Mouse (Mus musculus): ENCODE data around the gene Apbb2.

The Apbb2 gene

DNA sequence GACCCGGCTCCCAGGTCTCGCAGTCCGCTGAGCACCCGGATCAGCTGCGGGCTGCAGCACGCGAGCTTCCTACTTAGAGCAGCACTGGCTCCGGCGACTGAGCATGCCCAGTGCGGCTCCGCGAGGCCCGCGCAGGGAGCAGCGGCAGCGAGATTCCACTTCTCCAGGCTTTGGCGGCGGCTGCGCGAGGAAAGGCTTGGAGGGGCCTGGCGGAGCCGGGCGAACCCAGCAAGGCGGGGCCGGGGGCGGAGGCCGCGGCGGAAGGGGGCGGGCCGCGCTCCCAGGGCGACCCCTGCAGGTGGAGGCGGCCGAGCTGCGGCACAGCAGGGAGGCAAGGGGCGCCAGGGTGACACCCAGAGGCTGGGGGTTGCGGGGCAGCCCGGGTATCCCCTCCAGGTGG, at the start of gene Apbb2:
TSS of gene Apbb2 (minus strand) at position 188 of the 400 bp plus-strand sequence.
- DNase-seq (ENCODE audit: low spot score): peak; percentile 95

- peak; percentile 85 for DNase-seq (ENCODE audit: low spot score)
Observed at GRCm38 (mm10) chr5:66654220-66654619, 35.6 kb upstream of the Apbb2 start.

DNA sequence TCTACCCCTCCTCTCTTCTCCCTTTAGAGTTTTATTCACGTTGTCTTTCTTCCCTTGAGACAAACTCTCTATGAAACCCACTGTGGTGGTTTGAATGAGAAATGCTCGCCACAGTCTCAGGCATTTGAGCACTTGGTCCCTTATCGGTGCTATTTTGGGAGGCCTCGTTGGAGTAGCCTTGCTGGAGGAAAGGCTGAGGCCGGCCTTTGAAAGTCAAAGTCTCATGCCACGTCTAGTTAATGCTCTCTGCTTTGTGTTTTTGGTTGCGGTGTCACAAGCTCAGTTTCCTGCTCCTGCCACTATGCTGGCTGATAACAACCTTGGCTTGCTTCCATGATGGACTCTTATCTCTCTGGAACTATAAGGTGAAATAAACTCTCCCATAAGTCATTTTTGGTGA, 28.9 kb upstream of the Apbb2 start:
- no peak for DNase-seq (ENCODE audit: low spot score)

DNA sequence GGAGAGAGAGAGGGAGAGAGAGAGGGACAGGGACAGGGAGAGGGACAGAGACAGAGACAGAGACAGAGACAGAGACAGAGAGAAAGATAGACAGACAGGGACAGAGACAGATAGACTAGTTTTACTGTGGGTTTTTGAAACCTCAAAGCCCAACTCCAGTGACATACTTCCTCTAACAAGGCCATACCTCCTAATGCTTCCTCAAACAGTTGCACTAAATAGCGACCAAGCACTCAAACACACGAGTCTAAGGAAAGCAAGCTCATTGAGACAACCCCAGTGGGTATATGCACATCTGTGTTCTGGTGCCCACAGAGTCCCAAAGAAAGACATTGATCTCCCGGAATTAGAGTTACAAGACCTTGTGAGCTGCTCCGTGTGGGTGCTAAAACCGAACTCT, 24.7 kb upstream of the Apbb2 start:
- no peak for DNase-seq (ENCODE audit: low spot score)

GRCm38 (mm10) chr5:66642156-66642555, 23.6 kb upstream of the Apbb2 start:
- peak; percentile 15 for DNase-seq (ENCODE audit: low spot score)

DNA sequence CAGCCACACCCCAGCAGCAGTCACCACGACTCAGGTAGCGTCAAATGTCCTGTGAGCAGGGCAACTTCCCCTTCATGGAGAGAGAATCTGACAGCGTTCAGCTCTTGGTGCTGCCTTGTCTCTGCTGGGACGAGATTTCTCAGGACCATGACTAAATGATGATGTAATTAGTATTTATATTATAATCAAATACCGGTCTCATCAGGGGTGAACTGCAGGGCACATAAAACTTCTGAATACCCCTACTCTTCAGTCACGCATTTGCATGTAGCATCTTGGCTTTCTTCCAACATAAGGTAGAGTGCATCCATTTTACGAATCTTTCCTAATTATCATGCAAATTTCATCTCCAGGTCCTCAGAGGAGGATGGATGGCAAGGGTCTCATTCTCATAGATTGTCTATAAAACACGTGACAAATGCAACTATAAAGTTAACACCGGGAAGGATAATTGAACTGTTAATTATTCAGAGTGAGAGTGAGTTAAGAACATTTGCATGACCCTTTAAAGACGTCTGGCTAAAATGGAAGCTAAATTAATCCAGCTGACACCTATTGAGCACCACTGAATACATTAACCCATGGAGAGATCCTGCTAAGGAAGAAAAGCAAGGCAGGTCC, 17.0 kb upstream of the Apbb2 start:
- no peak for DNase-seq (ENCODE audit: low spot score)

- DNase-seq (ENCODE audit: low spot score): peak; percentile 17
Observed at GRCm38 (mm10) chr5:66627805-66628204, 9.2 kb upstream of the Apbb2 start.

GRCm38 (mm10) chr5:66620191-66620625, 1.6 kb upstream of the Apbb2 start:
- DNase-seq (ENCODE audit: low spot score): peak; percentile 92

GRCm38 (mm10) chr5:66619675-66620074, 1.1 kb upstream of the Apbb2 start:
- peak; percentile 20 for DNase-seq (ENCODE audit: low spot score)

DNA sequence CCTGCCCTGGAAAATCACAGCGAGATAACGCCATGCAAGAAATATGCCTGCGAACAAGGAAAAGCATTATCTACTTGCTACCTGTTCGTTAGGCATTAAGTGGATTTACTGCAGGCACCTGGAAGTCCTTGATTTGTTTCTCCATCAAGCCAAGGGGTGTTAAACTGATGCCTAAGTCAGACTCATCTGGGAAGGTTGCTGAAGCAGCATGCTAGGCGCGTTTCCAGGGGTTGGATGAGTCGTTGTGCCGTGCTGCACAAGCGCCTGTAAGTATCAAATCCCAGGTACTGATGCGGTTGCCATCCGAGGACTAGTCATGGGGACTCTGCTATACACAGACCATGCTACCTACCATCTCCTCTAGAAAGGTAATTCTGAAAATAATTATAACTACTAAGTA, 611 bp upstream of the Apbb2 start:
- no peak for DNase-seq (ENCODE audit: low spot score)

- DNase-seq (ENCODE audit: low spot score): no peak
Observed at GRCm38 (mm10) chr5:66617921-66618460, 593 bp downstream of the Apbb2 start.

GRCm38 (mm10) chr5:66614940-66615339, 3.6 kb downstream of the Apbb2 start:
- no peak for DNase-seq (ENCODE audit: low spot score)

GRCm38 (mm10) chr5:66613725-66614124, 4.9 kb downstream of the Apbb2 start:
- DNase-seq (ENCODE audit: low spot score): no peak

DNA sequence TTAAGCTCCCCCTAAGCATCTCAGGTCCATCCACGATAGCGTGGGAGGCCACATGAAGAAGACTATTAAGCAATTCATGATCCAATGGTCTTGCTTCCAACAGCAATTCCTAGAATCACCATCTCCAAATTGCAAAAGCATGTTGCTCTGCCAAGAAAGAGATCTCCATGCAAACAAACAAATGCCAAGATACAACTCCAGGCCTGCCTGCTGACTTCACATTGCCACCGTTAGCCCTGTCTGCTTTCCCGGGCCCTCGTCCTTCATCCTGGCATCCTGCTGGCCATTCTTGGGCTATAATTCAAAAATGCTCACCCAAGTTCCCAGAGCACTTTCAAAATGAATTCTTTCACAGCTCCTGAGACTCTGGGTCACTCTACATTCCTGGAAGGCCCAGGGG, 5.6 kb downstream of the Apbb2 start:
- no peak for DNase-seq (ENCODE audit: low spot score)

DNA sequence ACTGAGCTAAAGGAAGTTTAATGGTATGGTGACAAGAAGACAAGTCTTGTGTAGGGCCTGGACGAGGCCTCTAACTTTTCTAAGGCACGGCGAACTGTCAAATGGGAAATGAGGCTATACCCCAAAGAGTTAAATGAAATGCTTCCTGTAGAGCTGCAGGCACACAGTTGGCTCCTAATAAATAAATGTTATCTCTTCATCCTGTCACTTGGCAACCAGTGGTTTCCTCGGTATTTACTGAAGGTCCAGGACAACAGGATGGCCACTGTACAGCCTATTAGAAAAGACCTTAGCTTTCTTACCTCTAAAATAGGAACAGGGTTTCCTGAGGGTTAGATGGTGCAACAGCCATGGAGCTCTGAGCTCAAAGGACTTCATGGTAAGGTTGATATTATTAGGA, 6.7 kb downstream of the Apbb2 start:
- DNase-seq (ENCODE audit: low spot score): peak; percentile 47

DNA sequence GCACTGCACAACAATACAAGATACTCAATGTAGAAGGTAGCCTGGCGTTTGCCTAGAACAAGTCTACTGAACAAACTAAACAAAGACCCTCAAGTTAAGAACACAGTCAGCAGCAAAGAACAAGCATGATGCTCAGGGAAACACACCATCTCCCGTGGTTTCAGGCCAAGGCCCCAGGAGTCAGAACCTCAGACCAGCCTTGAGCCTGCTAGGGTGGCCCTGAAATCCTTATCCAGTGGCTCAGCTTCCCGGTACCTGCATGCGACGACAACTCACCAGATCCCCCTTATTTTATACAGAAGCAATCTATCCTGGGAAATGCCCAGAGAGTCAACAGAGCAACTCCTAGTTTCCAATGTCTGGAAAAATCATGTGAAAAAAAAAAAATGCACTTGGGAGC, 7.2 kb downstream of the Apbb2 start:
- no peak for DNase-seq (ENCODE audit: low spot score)

DNA sequence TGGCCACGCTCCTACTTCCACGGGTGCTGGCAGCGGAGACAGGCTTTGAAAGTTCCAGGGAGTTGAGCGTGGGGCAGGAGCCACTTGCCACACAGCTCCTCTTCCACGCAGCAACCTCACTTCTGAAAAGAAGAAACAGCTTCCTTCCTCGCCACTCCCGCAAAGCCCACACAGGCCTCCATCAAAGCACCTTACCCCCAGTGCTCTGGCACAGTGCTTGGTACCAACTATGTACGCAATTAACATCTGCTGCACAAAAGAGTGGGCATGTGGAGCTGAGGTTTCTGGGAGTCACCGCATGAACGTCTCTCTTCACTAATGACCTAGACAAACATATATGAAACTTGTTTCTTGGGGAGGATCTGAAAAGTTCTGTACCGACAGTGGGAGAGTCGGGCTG, 8.3 kb downstream of the Apbb2 start:
- DNase-seq (ENCODE audit: low spot score): no peak

- DNase-seq (ENCODE audit: low spot score): no peak
Observed at GRCm38 (mm10) chr5:66609306-66609705, 9.3 kb downstream of the Apbb2 start.

DNA sequence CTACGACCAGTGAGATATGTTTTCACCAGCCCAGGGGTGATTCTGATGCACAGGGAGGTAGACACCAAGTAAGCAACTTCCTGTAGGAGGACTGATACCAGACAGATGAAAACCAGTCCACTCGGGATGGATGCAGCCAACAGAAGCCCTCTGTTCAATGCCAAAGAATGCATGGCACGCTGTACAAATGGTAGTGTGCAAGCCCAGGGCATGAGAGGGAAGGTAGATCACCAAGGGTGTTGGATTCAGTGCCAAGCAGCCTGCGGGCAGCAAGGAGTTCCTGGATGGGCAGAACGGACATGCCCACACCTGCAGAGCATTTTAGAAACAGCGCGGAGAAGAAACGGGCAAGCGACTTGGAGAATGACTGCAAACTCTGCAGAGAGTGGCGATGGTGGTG, 10.8 kb downstream of the Apbb2 start:
- no peak for DNase-seq (ENCODE audit: low spot score)

DNA sequence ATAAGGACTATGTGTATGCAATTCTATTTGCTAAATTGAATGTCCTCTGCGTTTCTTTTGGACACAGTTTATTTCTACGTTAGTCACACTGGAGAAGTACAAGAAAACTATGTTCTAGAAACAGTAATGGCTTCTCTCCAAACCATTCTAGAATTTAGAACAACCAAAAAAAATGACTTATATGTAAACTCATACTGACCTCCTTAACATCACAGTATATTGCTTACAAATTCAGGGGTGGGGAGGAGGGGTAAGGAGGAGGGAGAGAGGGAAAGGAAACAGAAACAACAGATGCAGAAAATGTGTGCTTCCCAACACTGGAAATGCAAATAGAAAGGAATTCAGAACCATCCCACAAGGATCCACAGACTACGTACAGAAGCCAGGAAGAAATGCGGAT, 11.4 kb downstream of the Apbb2 start:
- DNase-seq (ENCODE audit: low spot score): no peak

DNA sequence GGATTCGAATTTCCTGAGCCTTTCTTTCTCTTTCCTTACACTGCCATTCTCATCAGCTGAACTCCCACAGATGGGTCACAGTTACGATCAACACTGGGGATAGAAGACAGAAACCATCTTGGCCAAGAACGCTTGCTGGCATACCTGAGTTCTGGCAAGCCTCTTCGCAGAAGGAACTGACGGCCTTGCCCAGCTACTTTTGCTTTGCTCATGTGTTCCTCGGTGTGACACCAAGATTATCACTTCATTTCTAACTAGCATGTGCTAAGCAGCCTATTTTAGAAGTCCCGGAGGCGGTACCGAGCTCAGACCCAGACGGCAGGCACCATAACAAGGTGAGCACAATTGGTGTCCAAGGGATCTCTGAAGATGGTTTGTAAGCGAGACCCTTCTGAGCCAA, 12.9 kb downstream of the Apbb2 start:
- DNase-seq (ENCODE audit: low spot score): no peak

DNA sequence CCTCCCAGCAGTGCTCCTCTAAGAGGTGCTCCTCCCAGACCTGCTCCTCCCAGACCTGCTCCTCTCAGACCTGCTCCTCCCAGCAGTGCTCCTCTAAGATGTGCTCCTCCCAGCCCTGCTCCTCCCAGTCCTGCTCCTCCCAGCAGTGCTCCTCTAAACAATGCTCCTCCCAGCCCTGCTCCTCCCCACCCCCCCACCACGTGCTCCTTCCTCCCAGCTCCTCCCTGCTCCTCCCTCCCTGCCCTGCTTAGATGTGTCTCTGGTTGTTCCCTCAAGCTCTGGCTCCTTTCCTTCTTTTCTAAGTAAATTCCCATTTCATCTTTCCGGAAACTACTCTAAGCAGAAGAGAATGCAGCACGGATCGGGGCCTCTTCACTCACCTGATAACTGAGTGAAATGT, 14.2 kb downstream of the Apbb2 start:
- DNase-seq (ENCODE audit: low spot score): no peak

DNA sequence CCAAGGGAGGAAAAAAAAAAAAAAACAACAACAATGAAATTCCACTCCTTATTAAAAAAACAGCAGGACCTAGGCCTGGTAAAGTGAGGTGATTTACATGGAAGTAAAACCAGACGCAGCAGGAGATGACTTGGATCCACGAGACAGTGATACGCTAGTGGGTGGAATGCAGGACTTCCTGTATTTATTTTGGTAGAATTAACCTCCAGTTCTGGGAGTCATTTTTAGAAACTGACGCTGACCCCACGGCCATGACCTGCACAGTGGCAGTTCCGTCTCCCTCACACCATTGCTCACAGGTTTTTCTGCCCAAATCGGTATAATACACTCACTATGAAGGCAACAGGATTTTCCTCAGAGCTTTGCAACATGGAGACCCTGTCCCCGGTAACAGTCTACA, 14.8 kb downstream of the Apbb2 start:
- DNase-seq (ENCODE audit: low spot score): no peak

GRCm38 (mm10) chr5:66603223-66603622, 15.4 kb downstream of the Apbb2 start:
- DNase-seq (ENCODE audit: low spot score): no peak

Measured in MN1 (cell line).